Mouse (Mus musculus) layer of hippocampus, adult 11-12 months (tissue): ENCODE data around the gene Lrrfip2.

ENCODE experiments used
- DNase-seq: peaks from one replicate; pipeline ENCODE4 v3.0.0; 2022; ENCODE audit warnings: low spot score

Lrrfip2 gene

DNA sequence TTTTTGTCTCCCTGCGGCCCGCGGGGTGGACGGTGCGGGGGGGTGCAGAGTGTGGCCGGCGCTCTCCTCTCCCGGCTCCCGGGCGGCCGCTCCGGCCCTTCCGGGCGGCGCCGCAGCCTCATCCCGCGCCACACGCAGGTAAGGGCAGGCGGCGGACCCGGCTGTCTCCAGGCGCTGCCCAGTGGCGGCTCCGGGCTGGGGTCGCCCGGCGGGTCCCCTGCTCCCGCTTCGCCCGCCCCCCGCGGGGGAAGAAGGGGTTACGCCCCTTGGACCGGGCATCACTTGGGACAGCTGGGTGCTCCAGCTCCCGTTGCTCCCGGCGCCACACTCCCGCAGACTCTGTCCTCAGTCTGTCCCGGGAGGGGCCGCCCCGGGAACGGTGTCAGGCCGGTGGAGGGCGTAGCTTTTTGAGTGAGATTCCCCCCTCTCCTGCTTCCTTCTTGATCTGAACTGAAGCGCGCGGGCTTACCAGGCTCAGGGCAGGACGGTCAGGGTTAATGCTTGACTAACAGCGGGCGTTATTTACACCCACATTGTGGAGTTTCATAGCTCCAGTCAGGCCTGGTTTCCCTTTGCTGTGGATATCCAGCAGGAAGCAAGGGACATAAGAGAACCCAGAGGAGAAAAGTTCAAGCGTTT lies 979 bp downstream of the Lrrfip2 start:
- peak; percentile 36 for DNase-seq

DNA sequence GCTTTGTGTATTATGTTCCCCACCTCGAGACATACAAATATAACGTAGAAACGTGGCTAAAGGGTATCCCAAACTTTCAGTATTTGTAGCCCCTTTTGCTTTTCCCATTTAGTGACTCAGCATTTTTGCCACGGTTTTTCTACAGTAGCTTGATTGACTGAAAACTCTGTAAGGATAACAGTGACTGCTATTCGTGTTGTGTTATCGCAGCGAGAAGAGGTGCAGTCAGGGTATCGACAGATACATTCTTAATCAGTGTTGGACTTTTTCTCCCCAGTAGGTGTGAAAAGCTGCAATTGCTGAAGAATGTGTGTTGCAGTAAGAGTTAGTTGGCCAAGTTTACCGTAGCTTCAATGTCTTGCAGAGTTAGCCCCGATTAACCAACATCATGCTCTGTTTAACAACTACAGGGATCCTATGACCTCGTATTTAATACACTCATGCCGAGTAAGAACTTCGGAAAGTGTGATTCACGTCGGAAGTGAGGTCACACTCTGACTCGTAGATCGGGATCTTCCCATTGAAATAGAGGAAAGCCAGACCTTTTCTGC lies 1.6 kb downstream of the Lrrfip2 start:
- no peak for DNase-seq

DNA sequence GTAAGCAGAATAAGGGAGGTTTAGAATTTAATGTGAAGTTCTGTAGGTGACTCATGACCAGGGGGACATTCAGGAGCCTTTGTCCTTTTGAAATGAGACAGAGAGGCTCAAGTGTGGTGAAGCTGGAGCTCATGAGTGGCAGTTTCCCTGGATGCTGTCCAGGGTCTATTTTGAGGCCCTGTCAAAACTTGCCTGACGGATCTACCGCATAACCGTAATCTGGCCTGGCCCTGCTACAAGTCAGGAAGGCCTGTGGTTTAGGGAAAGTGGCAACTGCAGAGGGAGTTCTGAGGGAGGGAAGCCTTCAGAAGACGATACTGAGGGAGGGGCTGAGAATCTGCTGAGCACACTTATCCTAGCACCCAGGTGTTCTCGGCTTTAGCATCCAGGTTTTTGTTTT lies 5.1 kb downstream of the Lrrfip2 start:
- DNase-seq = no peak

DNA sequence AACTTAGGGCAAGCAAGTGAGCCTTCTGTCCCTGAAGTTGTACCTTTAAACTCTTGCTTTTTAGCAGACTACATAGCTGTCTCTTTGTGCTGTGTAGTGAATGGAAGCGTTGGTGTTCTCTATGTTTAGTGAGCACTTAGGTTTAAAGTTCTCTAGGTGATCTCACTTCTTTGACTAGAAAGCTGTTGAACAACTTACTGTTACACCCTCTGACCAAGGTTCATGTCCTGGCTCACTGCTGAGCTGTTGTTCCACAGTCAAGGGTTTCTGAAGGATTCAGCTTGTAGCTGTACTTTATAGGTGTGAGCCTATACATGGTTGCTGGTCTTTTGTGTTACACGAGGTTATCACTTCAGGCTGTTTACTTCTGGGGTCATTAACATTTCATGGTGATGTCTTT lies 5.9 kb downstream of the Lrrfip2 start:
- no peak for DNase-seq

DNA sequence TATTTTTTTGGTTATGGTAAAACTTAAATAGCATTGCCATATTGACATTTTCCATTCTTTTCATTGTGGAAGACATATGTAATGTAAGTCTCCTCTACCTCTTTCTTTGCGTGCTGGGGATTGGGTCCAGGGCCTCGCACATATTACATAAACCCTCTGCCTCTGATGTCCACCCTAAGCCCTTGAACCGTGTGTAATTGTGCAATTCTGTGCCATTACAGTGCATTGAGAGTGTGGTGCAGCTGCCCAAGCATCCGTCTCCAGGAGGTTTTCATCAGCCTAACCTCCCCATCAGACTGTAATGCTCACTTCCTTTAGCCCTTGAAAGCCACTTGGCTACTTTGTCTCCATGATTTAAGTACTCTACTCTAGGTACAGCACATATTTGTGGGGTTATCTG lies 7.0 kb downstream of the Lrrfip2 start:
- DNase-seq = no peak

DNA sequence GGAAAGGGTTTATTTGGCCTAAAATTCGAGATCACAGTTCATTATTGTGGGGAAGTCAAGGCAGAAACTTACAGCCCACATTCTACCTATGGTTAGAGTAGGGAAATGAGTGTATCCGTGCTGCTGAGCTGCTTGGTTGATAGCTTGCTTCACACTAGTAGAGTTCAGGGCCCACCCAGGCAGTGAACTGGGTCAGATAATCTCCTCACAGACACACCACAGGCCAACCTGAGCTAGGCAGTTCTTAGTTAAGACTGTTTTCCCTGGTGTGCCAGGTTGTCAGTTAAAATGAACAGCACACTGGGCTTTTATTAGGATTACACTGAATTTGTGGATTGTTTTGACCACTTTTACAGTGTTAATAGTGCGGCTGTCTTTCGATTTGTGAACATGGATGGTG lies 9.3 kb downstream of the Lrrfip2 start:
- no peak for DNase-seq

DNA sequence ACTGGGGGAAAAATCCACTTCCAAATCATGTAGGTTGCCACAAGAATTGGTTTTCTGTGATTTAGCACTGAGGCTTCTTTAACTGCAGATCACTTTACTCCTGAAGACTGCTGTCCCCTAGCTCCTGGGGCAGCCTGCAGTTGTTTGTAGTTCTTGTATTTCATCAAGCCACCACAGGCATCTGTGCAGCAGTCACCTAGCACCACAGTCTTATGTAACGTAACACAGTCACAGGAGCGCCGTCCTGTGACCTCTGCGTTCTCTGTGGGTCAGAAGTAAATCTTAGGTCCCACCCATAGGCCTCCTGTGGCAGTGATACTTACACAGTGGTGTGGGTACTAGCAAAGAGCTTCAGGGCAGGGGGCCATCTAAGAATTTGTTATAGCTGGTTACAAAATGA lies 10.4 kb downstream of the Lrrfip2 start:
- DNase-seq = no peak

DNA sequence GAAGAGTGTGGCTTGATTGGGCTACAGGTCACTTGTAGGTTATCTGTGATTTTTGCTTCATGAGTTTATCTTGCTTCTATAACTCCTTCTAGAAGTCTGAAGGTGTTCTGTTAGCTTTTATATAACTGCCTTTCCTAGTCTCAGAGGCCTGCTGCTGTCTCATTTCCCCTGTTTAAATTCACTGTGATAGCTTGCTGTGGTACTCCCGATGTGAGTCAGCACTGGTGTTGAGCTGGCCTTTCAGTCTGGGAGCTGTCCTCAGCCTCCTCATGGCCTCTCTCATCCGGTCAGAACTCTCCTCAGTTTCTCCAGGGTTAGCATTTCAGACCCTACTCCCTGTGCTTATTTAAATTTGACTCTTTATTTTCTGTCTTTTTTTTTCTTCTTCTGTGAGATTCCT lies 12.7 kb downstream of the Lrrfip2 start:
- no peak for DNase-seq

DNA sequence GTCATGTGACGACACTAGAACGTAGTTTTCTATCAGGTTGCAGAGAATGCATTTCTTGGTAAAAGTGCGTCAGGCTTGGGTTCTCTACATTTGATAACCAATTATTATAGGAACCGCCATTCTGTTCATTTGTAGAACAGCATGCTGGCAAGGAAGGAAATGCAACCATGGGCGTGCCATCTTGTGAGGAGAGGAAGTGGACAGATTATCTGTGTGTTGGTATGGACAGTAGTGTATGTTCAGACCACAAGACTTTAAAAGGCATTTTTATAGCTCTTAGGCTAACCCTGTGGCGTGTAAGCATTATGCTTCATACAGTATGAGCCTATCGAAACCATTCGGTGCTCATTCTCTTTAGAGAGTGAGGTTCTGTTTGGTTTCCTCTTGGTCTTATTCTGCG lies 20.8 kb downstream of the Lrrfip2 start:
- DNase-seq = no peak

DNA sequence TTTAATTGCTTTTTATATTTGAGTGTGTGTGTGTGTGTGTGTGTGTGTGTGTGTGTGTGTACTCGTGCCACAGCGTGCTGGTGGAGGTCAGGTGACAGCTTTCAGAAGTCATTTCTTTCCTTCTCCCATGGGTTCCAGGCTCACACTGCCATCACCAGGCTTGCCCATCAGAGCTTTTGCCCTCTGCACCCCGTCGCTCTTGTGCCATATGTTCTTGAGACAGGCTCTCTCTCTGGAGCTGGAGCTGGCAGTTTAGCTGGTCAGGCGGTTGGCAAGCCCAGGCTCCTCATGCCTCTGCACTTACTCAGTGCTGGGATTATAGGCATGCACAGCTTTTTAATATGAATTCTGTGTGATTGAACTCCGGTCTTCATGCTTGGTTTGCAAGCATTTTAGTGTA lies 25.3 kb downstream of the Lrrfip2 start:
- no peak for DNase-seq

DNA sequence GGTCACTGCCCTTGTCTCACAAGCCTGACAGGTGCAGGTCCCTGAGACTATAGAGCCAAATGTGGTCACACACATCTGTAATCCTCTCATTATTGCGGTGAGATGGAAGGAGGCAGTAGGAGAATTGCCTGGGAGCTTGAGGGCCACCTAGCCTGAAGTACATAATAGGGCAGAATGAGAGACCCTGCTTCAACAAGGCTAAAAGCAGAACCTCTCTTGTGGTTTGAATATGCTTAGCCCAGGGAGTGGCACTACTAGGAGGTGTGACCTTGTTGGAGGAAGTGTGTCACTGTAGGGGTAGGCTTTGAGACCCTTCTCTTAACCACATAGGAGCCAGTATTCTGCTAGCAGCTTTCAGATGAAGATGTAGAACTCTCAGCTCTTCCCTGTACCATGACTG lies 26.0 kb downstream of the Lrrfip2 start:
- no peak for DNase-seq

DNA sequence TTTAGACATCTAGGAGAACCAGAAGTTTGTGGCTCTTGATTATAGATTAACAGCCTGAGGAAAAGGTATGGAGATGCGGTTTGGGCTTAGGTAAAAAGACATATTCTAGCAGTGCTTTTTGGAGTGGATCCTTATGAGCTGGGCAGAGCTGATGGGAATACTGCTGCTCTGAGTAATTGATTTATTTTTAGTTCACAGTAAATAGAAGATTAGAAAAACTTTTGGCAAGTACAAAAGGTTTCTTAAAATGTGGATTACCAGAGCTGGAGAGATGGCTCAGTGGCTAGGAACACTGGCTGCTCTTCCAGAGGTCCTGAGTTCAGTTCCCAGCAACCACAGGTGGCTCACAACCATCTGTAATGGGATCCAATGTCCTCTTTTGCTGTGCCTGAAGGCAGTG lies 27.3 kb downstream of the Lrrfip2 start:
- DNase-seq = no peak

DNA sequence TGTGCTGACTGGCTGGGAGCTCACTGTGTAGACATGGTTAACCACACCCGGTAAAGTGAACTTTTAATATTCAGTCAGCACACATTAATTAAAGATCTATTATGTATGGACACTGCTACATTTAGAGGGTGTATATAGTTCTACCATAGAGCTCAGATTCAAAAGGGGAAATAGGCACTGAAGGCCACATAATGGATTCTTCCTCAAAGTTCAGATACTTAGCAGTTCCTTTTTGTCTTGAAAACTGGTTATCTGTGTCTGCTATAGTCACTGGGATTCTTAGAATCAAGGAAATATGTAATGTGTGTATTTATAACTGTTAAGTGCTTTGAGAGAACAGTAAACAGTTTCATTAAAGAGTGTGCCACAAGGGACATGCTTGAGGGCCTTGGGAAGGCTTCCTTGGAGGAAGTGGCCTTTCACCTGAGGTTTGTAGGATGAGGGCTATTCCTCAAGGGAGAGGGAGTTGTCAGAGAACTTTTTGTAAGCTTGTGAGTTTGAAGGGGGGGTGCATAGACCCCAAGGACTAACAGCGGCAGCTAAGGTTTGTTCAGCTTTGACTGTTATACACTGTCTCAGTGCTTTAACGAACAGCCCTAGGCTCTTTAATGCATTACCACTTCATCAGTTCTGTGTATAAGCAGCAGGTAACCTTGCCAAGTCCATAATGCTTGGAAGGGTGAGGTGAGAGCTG lies 28.3 kb downstream of the Lrrfip2 start:
- DNase-seq = no peak

DNA sequence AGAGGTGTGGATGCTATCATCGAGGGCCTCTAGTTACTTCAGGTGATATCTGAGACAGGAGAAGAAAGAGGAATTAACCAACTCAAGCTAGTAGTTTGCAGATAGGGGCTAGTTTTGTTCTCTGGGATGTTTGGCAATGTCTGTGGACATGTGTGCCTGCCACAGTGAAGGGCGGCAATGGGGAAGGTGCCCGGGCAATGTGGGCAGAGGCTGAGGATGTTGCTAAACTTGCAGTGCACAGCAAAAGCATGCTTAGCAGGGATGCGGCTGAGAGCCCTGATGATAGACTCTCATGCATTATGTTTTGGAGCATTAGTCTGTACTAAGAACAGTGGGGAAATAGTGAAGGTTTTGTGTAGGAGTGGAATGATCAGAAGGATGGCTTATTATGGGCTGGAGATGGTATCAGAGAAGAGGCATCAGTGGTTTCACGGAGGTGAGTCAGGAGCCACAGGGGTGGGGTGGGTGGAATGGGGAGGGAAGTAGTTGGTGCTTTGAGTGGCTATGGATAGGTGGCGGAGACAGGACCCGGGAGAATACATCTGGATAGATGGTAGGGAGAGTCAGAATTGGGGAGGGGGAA lies 28.9 kb downstream of the Lrrfip2 start:
- peak; percentile 16 for DNase-seq

DNA sequence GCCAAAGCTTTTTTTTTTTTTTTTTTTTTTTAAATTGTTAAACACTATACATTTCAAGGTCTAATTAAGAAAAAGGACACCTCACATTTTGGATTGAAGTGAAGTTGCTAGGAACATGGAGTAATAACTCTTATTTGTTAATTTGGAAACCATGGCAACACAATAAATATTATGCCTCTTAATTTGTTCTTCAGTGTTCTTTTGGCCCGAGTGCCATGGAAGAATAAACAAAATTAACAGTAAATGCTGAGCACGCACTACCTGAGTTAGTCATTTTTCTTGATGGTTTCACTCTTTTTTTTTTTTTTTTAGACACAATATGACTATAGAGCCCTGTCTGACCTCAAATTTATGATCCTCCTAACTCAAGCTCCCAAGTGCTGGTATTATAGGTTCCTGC lies 30.6 kb downstream of the Lrrfip2 start:
- DNase-seq = no peak

DNA sequence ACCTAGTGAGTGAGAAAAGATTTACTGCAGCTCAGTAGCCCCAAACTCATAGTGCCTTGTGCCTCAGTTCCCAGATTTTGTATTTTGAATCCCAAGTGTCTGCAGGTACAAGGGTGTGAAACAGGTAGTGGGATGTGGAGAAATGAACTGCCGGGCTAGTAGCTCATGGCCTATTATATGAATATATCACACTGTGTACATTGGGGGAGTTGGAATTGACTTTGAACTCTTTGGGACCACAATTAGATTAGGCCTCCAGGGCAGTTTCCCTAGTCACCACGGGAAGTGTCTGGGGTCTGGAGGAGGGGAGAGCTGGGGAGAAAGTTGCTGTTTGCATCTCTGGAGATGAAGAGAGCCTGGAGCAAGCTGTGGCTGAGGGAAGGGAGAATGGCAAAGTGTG lies 31.0 kb downstream of the Lrrfip2 start:
- no peak for DNase-seq

DNA sequence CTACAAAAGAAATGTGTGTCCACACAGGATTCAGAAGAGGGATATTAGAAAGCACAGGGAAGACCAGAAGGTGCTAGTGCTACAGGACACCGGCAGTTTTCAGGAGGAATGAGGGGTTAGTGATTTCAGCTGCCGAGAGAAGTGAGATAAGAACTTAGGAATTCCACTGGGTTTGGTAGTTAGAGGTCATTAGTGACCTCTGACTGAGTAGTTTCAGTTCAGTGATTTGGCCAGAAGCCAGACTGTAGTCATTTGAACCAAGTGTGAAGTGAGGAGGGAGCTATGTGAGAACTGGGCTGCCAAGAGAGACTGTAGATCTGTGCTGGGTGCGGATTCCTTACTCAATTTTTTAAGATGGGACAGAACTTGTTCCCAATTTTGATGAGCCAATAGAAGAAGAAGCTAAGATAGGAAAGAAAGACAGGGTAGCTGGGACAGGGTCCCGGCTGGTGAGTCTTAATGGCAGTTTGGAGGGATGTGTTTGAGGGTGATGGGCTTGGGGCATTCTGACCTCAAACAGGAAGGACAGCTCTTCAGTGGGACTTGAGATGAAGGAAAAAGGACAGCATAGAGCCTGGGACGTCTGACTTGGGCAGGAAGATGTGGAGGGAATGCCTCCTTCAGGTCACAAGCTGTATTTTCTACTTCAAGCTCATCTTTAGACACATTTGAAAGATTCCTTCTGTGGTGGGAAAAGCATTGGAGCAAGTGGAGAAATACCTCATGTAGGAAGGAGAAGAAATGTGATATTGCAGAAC lies 32.0 kb downstream of the Lrrfip2 start:
- DNase-seq = no peak

DNA sequence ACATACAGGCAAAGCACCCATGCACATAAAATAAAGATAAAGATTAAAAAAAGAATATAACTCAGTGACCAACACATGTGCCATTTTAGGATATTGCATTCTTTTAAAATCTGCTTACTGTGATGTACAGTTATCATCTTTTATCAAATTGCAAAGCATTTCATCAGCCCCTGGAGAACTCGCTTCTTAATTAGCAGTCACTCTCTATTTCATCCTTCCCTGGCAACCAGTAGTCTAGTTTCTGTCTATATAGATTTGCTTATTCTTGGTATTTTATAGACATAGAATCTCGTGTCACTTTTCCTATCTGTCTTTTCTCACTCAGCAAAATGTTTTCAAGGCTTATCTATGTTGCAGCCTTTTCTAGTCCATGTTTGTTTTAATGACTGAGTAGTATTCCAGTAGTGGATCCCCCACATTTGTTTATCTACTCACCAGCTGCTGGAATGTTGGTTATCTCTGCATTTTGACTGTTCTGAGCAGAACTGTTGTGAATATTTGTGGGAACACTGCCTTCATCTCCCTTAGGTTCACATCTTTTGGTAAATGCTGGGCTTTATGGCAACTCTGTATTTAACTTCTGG lies 35.0 kb downstream of the Lrrfip2 start:
- no peak for DNase-seq

DNA sequence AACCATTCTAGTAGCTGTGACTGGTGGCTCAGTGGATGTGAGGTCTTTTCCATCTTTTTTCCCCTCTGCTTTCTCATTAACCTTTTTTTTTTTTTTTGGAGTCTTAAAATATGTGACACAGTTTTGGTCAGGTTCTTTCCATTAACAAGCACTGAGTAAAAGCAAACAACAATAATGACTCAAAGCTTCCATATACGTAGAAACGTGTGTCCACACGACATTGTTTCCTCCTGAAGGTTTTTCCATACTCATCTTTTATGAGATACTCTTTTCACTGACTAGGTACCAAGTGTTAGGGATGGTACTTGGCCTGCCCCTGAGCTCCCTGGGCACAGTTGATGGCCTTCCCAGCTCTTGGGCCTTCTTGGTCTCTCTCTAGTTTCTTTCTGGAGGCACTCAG lies 35.6 kb downstream of the Lrrfip2 start:
- no peak for DNase-seq

DNA sequence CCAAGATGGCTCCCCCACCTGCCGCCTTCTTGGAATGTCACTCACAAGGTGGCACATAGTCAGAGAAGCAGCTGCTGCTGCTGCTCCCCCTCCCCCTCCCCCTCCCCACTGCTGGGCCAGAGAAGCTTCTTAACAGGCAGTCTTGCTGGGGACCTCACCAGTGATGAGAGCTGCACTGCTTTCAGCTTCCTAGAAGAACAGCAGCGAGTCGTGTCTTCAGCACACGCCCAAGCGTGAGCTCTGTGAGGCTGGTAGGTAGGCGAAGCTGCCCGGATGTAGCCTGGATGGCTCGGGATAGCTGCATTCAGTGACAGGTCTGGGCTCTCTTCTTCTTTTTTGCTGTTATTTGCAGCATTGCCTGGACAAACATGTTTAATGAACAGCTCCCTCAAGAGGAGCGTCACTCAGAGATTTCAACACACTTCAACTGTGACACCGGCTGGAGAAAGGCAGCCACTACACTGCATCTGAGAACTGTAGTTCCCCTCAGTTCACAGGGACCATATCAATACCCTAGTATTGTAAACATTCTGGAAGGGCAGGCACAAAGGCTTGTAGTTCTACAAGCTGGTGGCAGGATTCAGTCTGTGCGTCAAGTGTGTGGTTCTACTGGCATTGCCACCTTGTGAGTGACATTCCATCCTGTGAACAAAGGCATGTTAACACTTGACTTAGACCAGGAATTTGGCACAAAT lies 38.5 kb downstream of the Lrrfip2 start:
- no peak for DNase-seq

DNA sequence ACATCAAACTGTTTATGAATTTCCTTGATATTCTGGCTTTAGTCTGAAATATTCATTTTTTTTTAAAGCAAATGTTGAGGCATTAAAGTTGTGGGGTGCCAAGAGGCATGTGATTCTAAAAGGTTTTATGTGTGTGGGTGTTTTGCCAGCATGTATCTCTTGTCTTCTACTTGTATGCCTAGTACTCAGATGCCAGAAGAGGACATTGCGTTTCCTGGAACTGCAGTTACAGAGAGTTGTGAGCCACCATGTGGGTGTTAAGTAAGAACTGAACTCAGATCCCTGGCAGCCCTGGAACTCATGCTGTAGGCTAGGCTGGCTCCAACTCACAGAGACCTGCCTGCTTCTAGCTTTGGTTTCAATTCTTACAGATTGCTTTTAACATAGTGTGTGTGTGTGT lies 42.2 kb downstream of the Lrrfip2 start:
- peak; percentile 49 for DNase-seq

DNA sequence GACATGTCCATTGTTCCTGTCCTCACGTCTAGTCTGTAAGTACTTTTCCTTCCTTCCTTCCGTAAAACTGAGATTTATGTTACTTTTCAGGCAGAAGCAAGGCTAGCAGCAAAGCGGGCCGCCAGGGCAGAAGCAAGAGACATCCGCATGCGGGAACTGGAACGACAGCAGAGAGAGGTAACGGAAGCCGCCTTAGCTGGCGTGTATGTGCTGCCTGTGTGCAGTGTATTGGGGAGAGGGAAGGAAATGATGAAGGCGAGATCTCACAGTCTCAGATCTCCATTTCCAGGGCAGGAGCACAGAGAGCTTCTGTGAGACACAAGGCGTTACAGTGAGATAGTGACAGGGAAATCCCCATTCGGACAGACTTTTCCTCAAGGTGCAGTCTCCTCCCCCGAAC lies 43.8 kb downstream of the Lrrfip2 start:
- DNase-seq = no peak
